Mouse (Mus musculus): ENCODE measurements around the gene Hap1. TPM values are rescaled to one million over a fixed set of nuclear protein-coding genes. Genes with fewer than 3 reads are reported as not detected.

Hap1 gene
- polyA plus RNA-seq (2017; shearing (Covaris generic)): 1 to 10 TPM; 2.2 to 3.5 TPM

GRCm38 (mm10) chr11:100355972-100356818 is at the start of gene Hap1:
Hap1 (minus strand) TSS chr11:100356128.

GRCm38 (mm10) chr11:100397600-100398389 is 41.9 kb upstream of the Hap1 start, which contains the start of gene Jup:
Jup (minus strand) TSS chr11:100397763.

GRCm38 (mm10) chr11:100333944-100334457 is 21.9 kb downstream of the Hap1 start, which contains the start of gene Gast:
Gast (plus strand) TSS chr11:100334407.

GRCm38 (mm10) chr11:100319492-100320171 is 36.3 kb downstream of the Hap1 start, which contains the start of gene Eif1:
Eif1 (plus strand) TSS chr11:100319885.

Other genes with a start within 250 kb of the Hap1 start
- gene Krt13, start 234.6 kb downstream of the Hap1 start, polyA plus RNA-seq (2017; shearing (Covaris generic)): under 1 TPM in 1 of 2 experiments, not detected in 1; 0.22 TPM
- under 1 TPM in 1 of 2 experiments, not detected in 1; 0.71 TPM for gene Krt15, start 220.2 kb downstream of the Hap1 start, polyA plus RNA-seq (2017; shearing (Covaris generic))
- gene Krt19, start 207.5 kb downstream of the Hap1 start, polyA plus RNA-seq (2017; shearing (Covaris generic)): under 1 TPM; 0.33 to 0.70 TPM
- under 1 TPM in 1 of 2 experiments, not detected in 1; 0.21 TPM for gene Krt9, start 162.9 kb downstream of the Hap1 start, polyA plus RNA-seq (2017; shearing (Covaris generic))
- not detected for gene Krt14, start 148.6 kb downstream of the Hap1 start, polyA plus RNA-seq (2017; shearing (Covaris generic))
- 1 to 10 TPM in 1 of 2 experiments, not detected in 1; 1.3 TPM for gene Krt16, start 107.2 kb downstream of the Hap1 start, polyA plus RNA-seq (2017; shearing (Covaris generic))
- gene Krt17, start 95.1 kb downstream of the Hap1 start, polyA plus RNA-seq (2017; shearing (Covaris generic)): 1 to 10 TPM; 1.3 to 2.5 TPM
- not detected for gene Krt42, start 86.3 kb downstream of the Hap1 start, polyA plus RNA-seq (2017; shearing (Covaris generic))
- 1,000 to 10,000 TPM; 2,499 to 2,744 TPM for gene Eif1, start 36.2 kb downstream of the Hap1 start, polyA plus RNA-seq (2017; shearing (Covaris generic))
- gene Gast, start 21.7 kb downstream of the Hap1 start, polyA plus RNA-seq (2017; shearing (Covaris generic)): not detected
- gene Jup, start 41.6 kb upstream of the Hap1 start, polyA plus RNA-seq (2017; shearing (Covaris generic)): 1 to 10 TPM; 3.0 to 3.8 TPM
- under 1 TPM in 1 of 2 experiments, not detected in 1; 0.51 TPM for gene P3h4, start 58.7 kb upstream of the Hap1 start, polyA plus RNA-seq (2017; shearing (Covaris generic))
- gene Fkbp10, start 59.6 kb upstream of the Hap1 start, polyA plus RNA-seq (2017; shearing (Covaris generic)): under 1 TPM in 1 of 2 experiments, not detected in 1; 0.18 TPM
- gene Nt5c3b, start 85.7 kb upstream of the Hap1 start, polyA plus RNA-seq (2017; shearing (Covaris generic)): 100 to 1,000 TPM; 137 to 155 TPM
- 1 to 10 TPM in 1 of 2 experiments, under 1 TPM in 1; 0.34 to 1.3 TPM for gene Klhl10, start 85.8 kb upstream of the Hap1 start, polyA plus RNA-seq (2017; shearing (Covaris generic))
- 1 to 10 TPM; 4.0 to 6.3 TPM for gene Klhl11, start 116.6 kb upstream of the Hap1 start, polyA plus RNA-seq (2017; shearing (Covaris generic))
- gene Acly, start 171.9 kb upstream of the Hap1 start, polyA plus RNA-seq (2017; shearing (Covaris generic)): 100 to 1,000 TPM; 128 to 142 TPM
- gene Ttc25, start 189.5 kb upstream of the Hap1 start, polyA plus RNA-seq (2017; shearing (Covaris generic)): 1 to 10 TPM in 1 of 2 experiments, under 1 TPM in 1; 0.58 to 2.0 TPM
- 100 to 1,000 TPM; 306 to 325 TPM for gene Cnp, start 218.8 kb upstream of the Hap1 start, polyA plus RNA-seq (2017; shearing (Covaris generic))